Comparison of ENCODE assay signal across 21 mouse cellular contexts in genomic region chr15:35229614-35230013, GRCm38 (mm10).
DNase-seq lines count a peak whose midpoint lies in the region; ATAC-seq and TF ChIP-seq lines count a peak whose summit lies in the region.
"Had no signal": no experiment of that assay in that cellular context is flagged by ENCODE, and none has a peak within 500 bp of the region (broad histone marks: within the 10 kb centered on the region; RNA-seq: fewer than 3 reads in every experiment).

No protein-coding gene starts in this region.

- H3K9me3 ChIP-seq in kidney, postnatal 0 days (replicated peaks; ENCODE audit: low read length) = no peaks in the 10 kb centered on the region
- H3K9me3 ChIP-seq in midbrain, postnatal 0 days (ENCODE audit: low read length) = no peaks in the 10 kb centered on the region
- H3K9me3 ChIP-seq in midbrain, embryonic 13.5 days = no peaks in the 10 kb centered on the region
- no peaks in the 10 kb centered on the region for H3K9me3 ChIP-seq in hindbrain, embryonic 10.5 days
- H3K9me3 ChIP-seq: forebrain, embryonic 10.5 days; liver, embryonic 15.5 days; midbrain, embryonic 10.5 days; neural tube, embryonic 13.5 days had no signal

- H3K36me3 ChIP-seq in heart, adult 2 months (ENCODE audit: control insufficient read depth, insufficient read depth, low read length) = no peaks in the 10 kb centered on the region
- H3K36me3 ChIP-seq in kidney, postnatal 0 days (ENCODE audit: insufficient read depth, low read length) = no peaks in the 10 kb centered on the region
- H3K36me3 ChIP-seq in midbrain, postnatal 0 days (ENCODE audit: insufficient read depth, low read length) = no peaks in the 10 kb centered on the region
- no peaks in the 10 kb centered on the region for H3K36me3 ChIP-seq in midbrain, embryonic 13.5 days
- no peaks in the 10 kb centered on the region for H3K36me3 ChIP-seq in hindbrain, embryonic 10.5 days
- H3K36me3 ChIP-seq: forebrain, embryonic 10.5 days; liver, embryonic 15.5 days; midbrain, embryonic 10.5 days; neural tube, embryonic 13.5 days had no signal

- no peak overlapping the region for H3K27ac ChIP-seq in heart, adult 2 months
- H3K27ac ChIP-seq in kidney, postnatal 0 days = no peak overlapping the region
- H3K27ac ChIP-seq in midbrain, postnatal 0 days (ENCODE audit: low read depth, low read length) = no peak overlapping the region
- H3K27ac ChIP-seq in midbrain, embryonic 13.5 days = no peak overlapping the region
- H3K27ac ChIP-seq in hindbrain, embryonic 10.5 days = no peak overlapping the region
- H3K27ac ChIP-seq: forebrain, embryonic 10.5 days; hindbrain, embryonic 14.5 days; left cerebral cortex, adult 2 months; liver, embryonic 15.5 days; macrophage; midbrain, embryonic 10.5 days; neural tube, embryonic 13.5 days had no signal

- no peak overlapping the region for H3K4me3 ChIP-seq in heart, adult 2 months
- no peak overlapping the region for H3K4me3 ChIP-seq in kidney, postnatal 0 days (replicated peaks; ENCODE audit: low read depth, low read length)
- H3K4me3 ChIP-seq in midbrain, postnatal 0 days (ENCODE audit: low read depth, low read length) = no peak overlapping the region
- no peak overlapping the region for H3K4me3 ChIP-seq in midbrain, embryonic 13.5 days (replicated peaks)
- H3K4me3 ChIP-seq in hindbrain, embryonic 10.5 days = no peak overlapping the region
- H3K4me3 ChIP-seq: forebrain, embryonic 10.5 days; left cerebral cortex, adult 2 months; liver, embryonic 15.5 days; midbrain, embryonic 10.5 days; neural tube, embryonic 13.5 days had no signal

- no peak overlapping the region for H3K4me2 ChIP-seq in kidney, postnatal 0 days (ENCODE audit: low read length)
- no peak overlapping the region for H3K4me2 ChIP-seq in midbrain, postnatal 0 days (ENCODE audit: low read depth, low read length, poor library complexity, severe bottlenecking)
- no peak overlapping the region for H3K4me2 ChIP-seq in midbrain, embryonic 13.5 days (replicated peaks)
- H3K4me2 ChIP-seq: hindbrain, embryonic 14.5 days; liver, embryonic 15.5 days; neural tube, embryonic 13.5 days had no signal

- no peak overlapping the region for H3K9ac ChIP-seq in heart, adult 2 months (ENCODE audit: low read depth, low read length)
- no peak overlapping the region for H3K9ac ChIP-seq in kidney, postnatal 0 days (ENCODE audit: low read depth, low read length)
- no peak overlapping the region for H3K9ac ChIP-seq in midbrain, postnatal 0 days (replicated peaks; ENCODE audit: low read length, poor library complexity, severe bottlenecking)
- H3K9ac ChIP-seq in midbrain, embryonic 13.5 days (replicated peaks) = no peak overlapping the region
- H3K9ac ChIP-seq: hindbrain, embryonic 14.5 days; liver, embryonic 15.5 days; neural tube, embryonic 13.5 days had no signal

- TF ChIP-seq POLR2A in heart, adult 2 months (IDR thresholded peaks at IDR 0.05; ENCODE audit: insufficient read depth, low read depth, low read length) = no peak

- no peak for ATAC-seq in kidney, postnatal 0 days (replicated peaks; ENCODE audit: low FRiP score, low read depth)
- ATAC-seq in midbrain, postnatal 0 days (ENCODE audit: low FRiP score) = peak; percentile 16; the same call in 1 of the 2 replicates
- ATAC-seq in midbrain, embryonic 13.5 days = no peak

- no peaks in the 10 kb centered on the region for H3K79me2 ChIP-seq in heart, adult 2 months (replicated peaks; ENCODE audit: control insufficient read depth, insufficient read depth, low read length)

- TF ChIP-seq EP300 in heart, adult 2 months (IDR thresholded peaks at IDR 0.05; ENCODE audit: insufficient read depth, low read depth, low read length) = no peak

- no peaks in the 10 kb centered on the region for H3K27me3 ChIP-seq in heart, adult 2 months (ENCODE audit: control insufficient read depth, insufficient read depth, low read length)
- no peaks in the 10 kb centered on the region for H3K27me3 ChIP-seq in kidney, postnatal 0 days (ENCODE audit: insufficient read depth, low read length)
- no peaks in the 10 kb centered on the region for H3K27me3 ChIP-seq in midbrain, postnatal 0 days (ENCODE audit: insufficient read depth, low read length)
- no peaks in the 10 kb centered on the region for H3K27me3 ChIP-seq in midbrain, embryonic 13.5 days
- H3K27me3 ChIP-seq in hindbrain, embryonic 10.5 days (ENCODE audit: insufficient read depth, poor library complexity, severe bottlenecking) = no peaks in the 10 kb centered on the region
- H3K27me3 ChIP-seq: liver, embryonic 15.5 days; neural tube, embryonic 13.5 days had no signal

- no peaks in the 10 kb centered on the region for H3K4me1 ChIP-seq in heart, adult 2 months (ENCODE audit: control insufficient read depth, insufficient read depth, low read length)
- H3K4me1 ChIP-seq in kidney, postnatal 0 days (replicated peaks; ENCODE audit: insufficient read depth, low read length) = no peaks in the 10 kb centered on the region
- no peaks in the 10 kb centered on the region for H3K4me1 ChIP-seq in midbrain, postnatal 0 days (ENCODE audit: insufficient read depth, low read length)
- no peaks in the 10 kb centered on the region for H3K4me1 ChIP-seq in midbrain, embryonic 13.5 days (replicated peaks)
- H3K4me1 ChIP-seq in hindbrain, embryonic 10.5 days (replicated peaks) = no peaks in the 10 kb centered on the region
- H3K4me1 ChIP-seq: forebrain, embryonic 10.5 days; liver, embryonic 15.5 days; midbrain, embryonic 10.5 days; neural tube, embryonic 13.5 days had no signal

- intact Hi-C loops in heart, adult 2 months (cut with DNase I) = no loop called here
- intact Hi-C loops in heart, postnatal 10 days (cut with DNase I) = no loop called here

- DNase-seq in heart, adult 2 months = no peak
- no peak for DNase-seq in heart, postnatal 10 days
- no peak for DNase-seq in kidney, postnatal 0 days (ENCODE audit: low spot score)
- DNase-seq in kidney, postnatal 10 days = no peak
- no peak for DNase-seq in midbrain, postnatal 0 days (ENCODE audit: low spot score)
- no peak for DNase-seq in hindbrain, embryonic 10.5 days (ENCODE audit: low spot score)
- DNase-seq: cerebellum, adult 18-20 months; cerebellum, postnatal 25 days; embryo, embryonic 11 days; kidney, postnatal 4 days; layer of hippocampus, adult 9-11 months; left cerebral cortex, postnatal 4 days; thymus, adult 2 months had no signal

- WGBS in heart, adult 2 months = 80% methylated on average over 3 of the region's 3 CpGs
- WGBS in kidney, postnatal 0 days = 75% methylated on average over 3 of the region's 3 CpGs
- WGBS in midbrain, postnatal 0 days = 88% methylated on average over 3 of the region's 3 CpGs
- 93% methylated on average over 3 of the region's 3 CpGs for WGBS in midbrain, embryonic 13.5 days
- 87% methylated on average over 3 of the region's 3 CpGs for WGBS in hindbrain, embryonic 10.5 days

- TF ChIP-seq CTCF in heart, adult 2 months (IDR thresholded peaks at IDR 0.05) = peak; percentile 24; the same call in 1 of the 2 replicates
- peak; percentile 34; the same call in 1 of the 2 replicates for TF ChIP-seq CTCF in kidney, postnatal 0 days (IDR thresholded peaks at IDR 0.05; ENCODE audit: low read depth)
- TF ChIP-seq CTCF in midbrain, postnatal 0 days (IDR thresholded peaks at IDR 0.05) = no peak
